Mouse (Mus musculus) C2C12 (cell line): ENCODE measurements around the gene Tcf25.

Experiments
- CEBPB ChIP-seq: IDR thresholded peaks from one replicate; pipeline ENCODE4 v1.6.1; 2011; ENCODE audit warnings: low read depth, mild to moderate bottlenecking, control low read depth, moderate library complexity
- CTCF ChIP-seq: IDR thresholded peaks from one replicate; pipeline ENCODE4 v1.5.1; 2011; ENCODE audit not compliant: control insufficient read depth, insufficient read depth, insufficient read length
- MAX ChIP-seq: IDR thresholded peaks from one replicate; pipeline ENCODE4 v1.6.1; 2011; ENCODE audit warnings: mild to moderate bottlenecking, control low read depth
- MYOD1 ChIP-seq: IDR thresholded peaks from one replicate; pipeline ENCODE4 v1.6.1; 2011; ENCODE audit warnings: low read depth; ENCODE audit not compliant: control insufficient read depth, insufficient read length
- MYOG ChIP-seq: IDR thresholded peaks from one replicate; pipeline ENCODE4 v1.6.1; 2011; ENCODE audit not compliant: control insufficient read depth, insufficient read length; ENCODE audit errors: extremely low read depth
- USF1 ChIP-seq: IDR thresholded peaks from one replicate; pipeline ENCODE4 v1.6.1; 2011; ENCODE audit warnings: low read depth, mild to moderate bottlenecking, control low read depth, moderate library complexity

DNA sequence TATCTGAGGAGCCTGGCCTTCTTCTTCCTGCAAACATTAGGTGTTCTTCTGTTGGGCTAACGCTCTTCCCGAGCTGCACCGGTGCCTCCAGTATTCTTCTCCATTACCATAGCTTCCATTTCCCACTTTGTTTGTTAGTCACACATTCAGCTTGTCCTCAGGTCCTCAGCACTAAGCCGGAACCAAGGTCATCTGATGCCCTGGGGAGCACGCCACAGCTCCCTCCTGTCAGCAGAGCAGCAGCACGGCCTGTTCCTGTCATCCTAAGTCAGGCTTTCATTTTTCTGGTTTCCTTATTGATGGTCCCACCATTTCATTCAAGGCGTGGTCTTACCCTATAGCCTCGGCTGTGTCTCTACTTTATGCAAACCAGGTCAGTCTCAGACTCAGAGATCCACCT lies 14.2 kb downstream of the Tcf25 start:
- no peak for TF ChIP-seq CTCF
- no peak for TF ChIP-seq MAX
- no peak for TF ChIP-seq MYOD1
- no peak for TF ChIP-seq MYOG
- no peak for TF ChIP-seq USF1
- TF ChIP-seq CEBPB = no peak
